Mouse (Mus musculus) hindbrain, embryonic 11.5 days (tissue): ENCODE data around the gene Etv2. TPM values are rescaled to one million over a fixed set of nuclear protein-coding genes. Genes with fewer than 3 reads are reported as not detected.

Source experiments
- ATAC-seq: fragments of 200-750 bp; cut with Nextera tagmentation; 2 replicates; pipeline ENCODE4 v1.8.0; 2017; ENCODE audit warnings: mild to moderate bottlenecking, moderate TSS enrichment, moderate library complexity; ENCODE audit not compliant: low FRiP score
- DNase-seq: peaks from one replicate; pipeline ENCODE4 v3.0.0-alpha.2; 2015; ENCODE audit warnings: low spot score
- H3K27ac ChIP-seq: fragments of 300-500 bp; sonication (generic); 2 replicates; pipeline ENCODE4 v1.5.1; 2014; ENCODE audit warnings: mild to moderate bottlenecking, low read depth, low read length
- H3K27me3 ChIP-seq: fragments of 300-500 bp; sonication (generic); 2 replicates; pipeline ENCODE4 v1.6.1; 2014; ENCODE audit warnings: mild to moderate bottlenecking, low read length, moderate library complexity, mixed read lengths; ENCODE audit not compliant: control insufficient read depth, insufficient read depth
- H3K36me3 ChIP-seq: fragments of 300-500 bp; sonication (generic); 2 replicates; pipeline ENCODE4 v1.6.1; 2014; ENCODE audit warnings: mild to moderate bottlenecking, low read length, moderate library complexity, mixed read lengths; ENCODE audit not compliant: control insufficient read depth, insufficient read depth
- H3K4me1 ChIP-seq: fragments of 300-500 bp; sonication (generic); replicated peaks from 2 replicates; pipeline ENCODE4 v1.6.1; 2014; ENCODE audit warnings: low read length, mixed read lengths; ENCODE audit not compliant: control insufficient read depth, insufficient read depth
- H3K4me2 ChIP-seq: fragments of 300-500 bp; sonication (generic); replicated peaks from 2 replicates; pipeline ENCODE4 v1.6.1; 2014; ENCODE audit warnings: mild to moderate bottlenecking, low read depth, low read length
- H3K4me3 ChIP-seq: fragments of 300-500 bp; sonication (generic); 2 replicates; pipeline ENCODE4 v1.5.1; 2014; ENCODE audit warnings: low read depth, low read length
- H3K9ac ChIP-seq: fragments of 300-500 bp; sonication (generic); 2 replicates; pipeline ENCODE4 v1.6.1; 2014; ENCODE audit warnings: low read depth, low read length
- H3K9me3 ChIP-seq: fragments of 300-500 bp; sonication (generic); 2 replicates; pipeline ENCODE4 v1.6.1; 2016; ENCODE audit warnings: low read length; ENCODE audit not compliant: control insufficient read depth
- WGBS: fragments of 180-500 bp; shearing (Covaris S2); extraction: QIAGEN DNeasy Blood & Tissue Kit; methylation state at CpG from one replicate; pipeline ENCODE4 v1.1.7; 2014; 5-methylcytosine and 5-hydroxymethylcytosine counted together
- polyA plus RNA-seq: library from polyadenylated mRNA; unstranded; fragments of >200 nt; fragmentation: Nextera tagmentation; extraction: Ambion mirVana; gene quantifications from 2 replicates; pipeline ENCODE4 v1.2.1, GENCODE M21; 2014

Gene Etv2
- polyA plus RNA-seq, 1 experiment from 2014 or later: not detected

- peak overlapping the region; percentile 93 for H3K4me2 ChIP-seq
- H3K27me3 ChIP-seq: no peaks in the 10 kb centered on the region
- no peaks in the 10 kb centered on the region for H3K9me3 ChIP-seq
- WGBS: under 1% methylated on average over 63 of the region's 67 CpGs
- peak overlapping the region; percentile 80 for H3K4me3 ChIP-seq
- H3K36me3 ChIP-seq: peaks cover 8% of the 10 kb centered on the region; the same call in 1 of the 2 replicates
- H3K9ac ChIP-seq: peak overlapping the region; percentile 94
- peak overlapping the region; percentile 45 for H3K27ac ChIP-seq
- peak; percentile 50 for ATAC-seq
- DNase-seq: peak; percentile 58
- H3K4me1 ChIP-seq: peaks cover 5% of the 10 kb centered on the region
These were observed 47.6 kb downstream of the Etv2 start for GRCm38 (mm10) chr7:30587842-30588667.

- Histone ChIP-seq H3K4me3 (peak overlapping the region; percentile 80), H3K9ac (no peak overlapping the region), H3K4me2 (no peak overlapping the region), H3K27me3 (no peaks in the 10 kb centered on the region), H3K9me3 (no peaks in the 10 kb centered on the region), H3K36me3 (peaks cover 13% of the 10 kb centered on the region; the same call in 1 of the 2 replicates), H3K4me1 (peaks cover 5% of the 10 kb centered on the region), H3K27ac (no peak overlapping the region)
- ATAC-seq (no peak), DNase-seq (no peak)
- WGBS: 93% methylated on average over 27 of the region's 28 CpGs
These were observed 49.1 kb downstream of the Etv2 start for GRCm38 (mm10) chr7:30586455-30587020.

GRCm38 (mm10) chr7:30585170-30585569 is 50.5 kb downstream of the Etv2 start:
- H3K27ac ChIP-seq: no peak overlapping the region
- H3K4me1 ChIP-seq: peaks cover 5% of the 10 kb centered on the region
- H3K27me3 ChIP-seq: no peaks in the 10 kb centered on the region
- H3K9me3 ChIP-seq: no peaks in the 10 kb centered on the region
- no peak overlapping the region for H3K4me2 ChIP-seq
- no peak for ATAC-seq
- H3K36me3 ChIP-seq: peaks cover 17% of the 10 kb centered on the region; the same call in 1 of the 2 replicates
- WGBS: 94% methylated on average over 7 of the region's 7 CpGs
- no peak for DNase-seq
- no peak overlapping the region for H3K9ac ChIP-seq
- no peak overlapping the region for H3K4me3 ChIP-seq

GRCm38 (mm10) chr7:30584339-30584738 is 51.3 kb downstream of the Etv2 start:
- H3K36me3 ChIP-seq: peaks cover 23% of the 10 kb centered on the region
- no peak overlapping the region for H3K4me3 ChIP-seq
- WGBS: 93% methylated on average over 10 of the region's 10 CpGs
- no peaks in the 10 kb centered on the region for H3K9me3 ChIP-seq
- no peak overlapping the region for H3K9ac ChIP-seq
- H3K27me3 ChIP-seq: no peaks in the 10 kb centered on the region
- no peak overlapping the region for H3K27ac ChIP-seq
- no peak for DNase-seq
- peaks cover 5% of the 10 kb centered on the region for H3K4me1 ChIP-seq
- no peak overlapping the region for H3K4me2 ChIP-seq
- no peak for ATAC-seq

Other genes with a start within 250 kb of the Etv2 start
- 19.3 and 23.1 TPM in 2 replicates for gene Tyrobp, start 222.1 kb downstream of the Etv2 start, polyA plus RNA-seq
- 0.39 and 0.62 TPM in 2 replicates for gene Hcst, start 216.0 kb downstream of the Etv2 start, polyA plus RNA-seq
- 1.5 and 1.8 TPM in 2 replicates for gene Nfkbid, start 214.1 kb downstream of the Etv2 start, polyA plus RNA-seq
- 165 and 169 TPM in 2 replicates for gene Aplp1, start 190.3 kb downstream of the Etv2 start, polyA plus RNA-seq
- gene Kirrel2, start 178.2 kb downstream of the Etv2 start, polyA plus RNA-seq: 18.6 and 25.8 TPM in 2 replicates
- 3.3 and 4.5 TPM in 2 replicates for gene Nphs1, start 177.5 kb downstream of the Etv2 start, polyA plus RNA-seq
- gene Prodh2, start 142.2 kb downstream of the Etv2 start, polyA plus RNA-seq: not detected in 2 replicates
- 41.4 and 41.9 TPM in 2 replicates for gene Arhgap33, start 100.8 kb downstream of the Etv2 start, polyA plus RNA-seq
- 3.5 and 4.0 TPM in 2 replicates for gene Hspb6, start 83.7 kb downstream of the Etv2 start, polyA plus RNA-seq
- 11.4 and 18.4 TPM in 2 replicates for gene Proser3, start 83.6 kb downstream of the Etv2 start, polyA plus RNA-seq
- 44.7 and 48.3 TPM in 2 replicates for gene Lin37, start 76.0 kb downstream of the Etv2 start, polyA plus RNA-seq
- gene U2af1l4, start 72.6 kb downstream of the Etv2 start, polyA plus RNA-seq: 83.0 and 100.0 TPM in 2 replicates
- 7.8 and 9.8 TPM in 2 replicates for gene Gm49396, start 72.5 kb downstream of the Etv2 start, polyA plus RNA-seq
- gene Psenen, start 72.2 kb downstream of the Etv2 start, polyA plus RNA-seq: 104 and 105 TPM in 2 replicates
- 3.0 and 3.6 TPM in 2 replicates for gene Igflr1, start 70.4 kb downstream of the Etv2 start, polyA plus RNA-seq
- gene Kmt2b, start 47.1 kb downstream of the Etv2 start, polyA plus RNA-seq: 11.1 and 13.2 TPM in 2 replicates
- 0.24 and 1.2 TPM in 2 replicates for gene Zbtb32, start 36.9 kb downstream of the Etv2 start, polyA plus RNA-seq
- 0.54 and 1.2 TPM in 2 replicates for gene Upk1a, start 23.0 kb downstream of the Etv2 start, polyA plus RNA-seq
- 816 and 817 TPM in 2 replicates for gene Cox6b1, start 9.7 kb downstream of the Etv2 start, polyA plus RNA-seq
- gene Rbm42, start 14.5 kb upstream of the Etv2 start, polyA plus RNA-seq: 119 and 123 TPM in 2 replicates
- gene Haus5, start 29.1 kb upstream of the Etv2 start, polyA plus RNA-seq: 40.3 and 41.8 TPM in 2 replicates
- not detected in 2 replicates for gene Pmis2, start 35.8 kb upstream of the Etv2 start, polyA plus RNA-seq
- not detected in 2 replicates for gene 2200002J24Rik, start 63.1 kb upstream of the Etv2 start, polyA plus RNA-seq
- gene Atp4a, start 76.4 kb upstream of the Etv2 start, polyA plus RNA-seq: 0.65 and 1.4 TPM in 2 replicates
- 143 and 160 TPM in 2 replicates for gene Tmem147, start 93.7 kb upstream of the Etv2 start, polyA plus RNA-seq
- 0.60 and 0.75 TPM in 2 replicates for gene Gapdhs, start 107.8 kb upstream of the Etv2 start, polyA plus RNA-seq
- gene Sbsn, start 115.6 kb upstream of the Etv2 start, polyA plus RNA-seq: 0.39 and 0.42 TPM in 2 replicates
- gene Dmkn, start 127.9 kb upstream of the Etv2 start, polyA plus RNA-seq: 0.34 and 0.73 TPM in 2 replicates
- gene Krtdap, start 152.0 kb upstream of the Etv2 start, polyA plus RNA-seq: not detected in 2 replicates
- gene Ffar2, start 187.9 kb upstream of the Etv2 start, polyA plus RNA-seq: 0.20 TPM in 1 of 2 replicates, not detected in the other
- gene Ffar3, start 220.3 kb upstream of the Etv2 start, polyA plus RNA-seq: not detected in 2 replicates
- gene Ffar1, start 225.7 kb upstream of the Etv2 start, polyA plus RNA-seq: not detected in 2 replicates
- not detected in 2 replicates for gene Cd22, start 244.5 kb upstream of the Etv2 start, polyA plus RNA-seq